Mouse (Mus musculus) embryonic facial prominence, embryonic 12.5 days (tissue): ENCODE results near the gene Lig3. TPM values are rescaled to one million over a fixed set of nuclear protein-coding genes. Genes with fewer than 3 reads are reported as not detected.
A peak's percentile ranks its signal among the peaks of the same experiment; 100 is the strongest.
"Not testable (repeated sequence)": the region's sequence is repeated elsewhere in the genome, so short reads cannot be mapped to it uniquely, and the experiment has no call there.

Experiments used
- ATAC-seq: fragments of 200-750 bp; cut with Nextera tagmentation; 2 replicates; pipeline ENCODE4 v1.8.0; 2017; ENCODE audit not compliant: insufficient number of reproducible peaks, insufficient read depth, low FRiP score, low TSS enrichment
- H3K27ac ChIP-seq: fragments of 300-500 bp; sonication (generic); 2 replicates; pipeline ENCODE4 v1.5.1; 2016; ENCODE audit warnings: mild to moderate bottlenecking
- H3K27me3 ChIP-seq: fragments of 300-500 bp; sonication (generic); 2 replicates; pipeline ENCODE4 v1.6.1; 2016; ENCODE audit warnings: mild to moderate bottlenecking, moderate library complexity
- H3K36me3 ChIP-seq: fragments of 300-500 bp; sonication (generic); 2 replicates; pipeline ENCODE4 v1.6.1; 2016; ENCODE audit warnings: mild to moderate bottlenecking
- H3K4me1 ChIP-seq: fragments of 300-500 bp; sonication (generic); 2 replicates; pipeline ENCODE4 v1.6.1; 2016
- H3K4me2 ChIP-seq: fragments of 300-500 bp; sonication (generic); replicated peaks from 2 replicates; pipeline ENCODE4 v1.6.1; 2016; ENCODE audit warnings: mild to moderate bottlenecking, moderate library complexity
- H3K4me3 ChIP-seq: fragments of 300-500 bp; sonication (generic); 2 replicates; pipeline ENCODE4 v1.5.1; 2016; ENCODE audit warnings: mild to moderate bottlenecking
- H3K9ac ChIP-seq: fragments of 300-500 bp; sonication (generic); 2 replicates; pipeline ENCODE4 v1.6.1; 2016; ENCODE audit warnings: mild to moderate bottlenecking, moderate library complexity
- H3K9me3 ChIP-seq: fragments of 300-500 bp; sonication (generic); 2 replicates; pipeline ENCODE4 v1.6.1; 2016; ENCODE audit warnings: mild to moderate bottlenecking, moderate library complexity
- WGBS: fragments of 180-500 bp; shearing (Covaris S2); methylation state at CpG from one replicate; pipeline ENCODE4 v1.1.7; 2016; 5-methylcytosine and 5-hydroxymethylcytosine counted together
- polyA plus RNA-seq: library from polyadenylated mRNA; unstranded; fragments of >200 nt; fragmentation: Nextera tagmentation; extraction: Ambion mirVana; gene quantifications from 2 replicates; pipeline ENCODE4 v1.2.1, GENCODE M21; 2016

Gene Lig3
- polyA plus RNA-seq, 1 experiment from 2014 or later = 45.6 TPM

DNA sequence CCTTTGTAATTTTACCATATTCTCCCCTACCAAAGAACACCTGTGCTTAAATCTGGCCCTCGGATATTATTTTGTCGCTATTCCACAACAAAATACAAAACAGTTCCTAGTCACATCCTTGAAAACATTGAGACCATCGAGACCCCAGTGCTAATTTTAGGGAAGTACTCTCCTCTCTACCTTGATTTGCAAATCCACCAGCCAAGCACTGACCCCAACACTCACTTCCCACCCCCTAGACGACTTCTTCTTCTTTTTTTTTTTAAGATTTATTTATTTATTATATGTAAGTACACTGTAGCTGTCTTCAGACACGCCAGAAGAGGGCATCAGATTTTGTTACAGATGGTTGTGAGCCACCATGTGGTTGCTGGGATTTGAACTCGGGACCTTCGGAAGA lies 53.5 kb downstream of the Lig3 start:
- H3K27me3 ChIP-seq, H3K4me2 ChIP-seq, H3K36me3 ChIP-seq, H3K9me3 ChIP-seq, H3K9ac ChIP-seq, H3K27ac ChIP-seq, H3K4me3 ChIP-seq, ATAC-seq: not testable (repeated sequence)
- WGBS = 87% methylated on average over 7 of the region's 7 CpGs
- peaks cover 14% of the 10 kb centered on the region for H3K4me1 ChIP-seq

DNA sequence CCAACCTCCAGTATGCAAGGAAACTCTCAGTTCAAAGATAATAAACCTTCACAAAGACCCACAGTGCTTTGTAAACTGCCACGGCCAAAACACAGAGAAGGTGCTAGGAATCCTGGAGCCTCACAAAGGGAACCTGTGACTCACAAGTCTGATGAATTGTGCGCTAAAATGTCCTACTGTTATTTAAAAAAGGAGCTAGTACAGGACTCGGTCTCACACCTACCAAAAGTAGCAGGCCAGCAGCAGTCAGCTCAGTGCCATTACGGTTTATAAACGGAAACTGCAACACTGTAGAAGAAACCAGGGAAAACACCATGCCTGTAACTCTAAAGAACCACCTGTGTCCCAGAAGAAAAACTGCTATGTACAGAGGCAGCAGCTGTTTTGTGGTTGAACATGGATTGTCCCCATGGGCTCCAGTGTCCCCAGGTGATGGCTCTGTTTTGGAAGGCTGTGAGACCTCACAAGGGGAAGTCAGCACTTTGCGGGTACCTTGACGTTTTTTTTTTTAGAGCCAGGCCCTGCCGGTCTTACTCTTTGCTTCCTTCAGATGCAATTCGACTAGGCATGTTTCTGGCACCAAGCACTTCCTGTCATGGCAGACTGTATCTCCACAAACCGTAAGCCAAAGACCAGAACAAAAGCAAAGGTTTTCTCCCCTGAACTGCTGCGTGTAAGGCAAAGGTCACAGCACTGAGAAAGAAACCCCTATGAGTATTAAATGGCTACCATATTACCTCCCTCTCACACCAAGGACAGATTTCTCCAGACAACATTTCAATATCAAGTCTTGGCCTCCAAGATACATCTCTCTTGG lies 54.9 kb downstream of the Lig3 start:
- no peak overlapping the region for H3K9ac ChIP-seq
- WGBS = 74% methylated on average over 11 of the region's 11 CpGs
- no peaks in the 10 kb centered on the region for H3K9me3 ChIP-seq
- H3K4me3 ChIP-seq = no peak overlapping the region
- no peak overlapping the region for H3K4me2 ChIP-seq
- no peak overlapping the region for H3K27ac ChIP-seq
- no peaks in the 10 kb centered on the region for H3K27me3 ChIP-seq
- H3K36me3 ChIP-seq = no peaks in the 10 kb centered on the region
- H3K4me1 ChIP-seq = peaks cover 13% of the 10 kb centered on the region
- no peak for ATAC-seq

DNA sequence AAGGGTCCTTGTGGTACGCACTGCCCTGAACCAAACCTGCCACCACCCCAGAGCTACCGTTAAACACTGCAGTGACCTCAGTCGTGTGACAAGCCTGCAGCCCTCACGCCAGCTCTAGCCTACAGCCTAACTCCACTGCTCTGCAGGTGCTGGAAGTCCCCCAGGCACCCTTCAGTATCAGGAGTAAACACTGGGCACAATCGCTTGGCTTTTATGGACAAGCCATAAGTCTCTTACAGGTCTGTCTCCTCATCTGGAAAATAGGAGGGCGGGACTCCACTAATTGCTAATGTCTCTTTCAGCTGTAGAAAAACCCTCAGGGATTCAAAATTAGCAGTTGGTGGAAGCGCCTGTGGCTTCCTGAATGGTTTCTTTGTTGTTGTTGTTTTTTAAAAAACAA lies 56.3 kb downstream of the Lig3 start:
- H3K36me3 ChIP-seq = no peaks in the 10 kb centered on the region
- no peaks in the 10 kb centered on the region for H3K27me3 ChIP-seq
- no peak overlapping the region for H3K27ac ChIP-seq
- H3K9ac ChIP-seq = no peak overlapping the region
- WGBS = 42% methylated on average over 7 of the region's 7 CpGs
- no peaks in the 10 kb centered on the region for H3K9me3 ChIP-seq
- no peak overlapping the region for H3K4me2 ChIP-seq
- ATAC-seq = no peak
- H3K4me3 ChIP-seq = no peak overlapping the region
- 0 out of 2 replicates have a peak, but pooled peaks cover 3% of the 10 kb centered on the region for H3K4me1 ChIP-seq

DNA sequence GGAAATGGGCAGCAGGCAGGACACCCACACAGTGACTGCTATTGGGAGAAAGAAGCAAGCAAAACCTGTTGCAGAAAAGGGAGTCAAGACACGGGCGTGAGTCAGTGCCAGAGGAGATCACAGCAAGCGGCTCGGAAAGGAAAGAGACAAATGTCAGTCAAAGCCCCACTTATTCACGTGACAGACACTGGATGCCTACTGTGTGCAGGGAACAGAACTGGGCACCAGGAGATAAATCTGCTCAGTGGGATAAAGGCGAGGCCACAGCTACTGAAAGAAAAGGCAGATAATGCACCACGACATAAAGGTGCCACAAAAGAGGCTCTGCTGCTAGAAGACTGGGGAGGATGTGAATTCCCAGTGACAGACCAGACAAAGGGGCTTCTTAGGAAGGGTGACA lies 56.9 kb downstream of the Lig3 start:
- Histone ChIP-seq H3K9me3 (no peaks in the 10 kb centered on the region), H3K4me1 (0 out of 2 replicates have a peak, but pooled peaks cover 3% of the 10 kb centered on the region), H3K9ac (no peak overlapping the region), H3K27me3 (no peaks in the 10 kb centered on the region), H3K36me3 (no peaks in the 10 kb centered on the region), H3K4me3 (no peak overlapping the region), H3K27ac (no peak overlapping the region), H3K4me2 (no peak overlapping the region)
- WGBS = 41% methylated on average over 7 of the region's 7 CpGs
- ATAC-seq = no peak

DNA sequence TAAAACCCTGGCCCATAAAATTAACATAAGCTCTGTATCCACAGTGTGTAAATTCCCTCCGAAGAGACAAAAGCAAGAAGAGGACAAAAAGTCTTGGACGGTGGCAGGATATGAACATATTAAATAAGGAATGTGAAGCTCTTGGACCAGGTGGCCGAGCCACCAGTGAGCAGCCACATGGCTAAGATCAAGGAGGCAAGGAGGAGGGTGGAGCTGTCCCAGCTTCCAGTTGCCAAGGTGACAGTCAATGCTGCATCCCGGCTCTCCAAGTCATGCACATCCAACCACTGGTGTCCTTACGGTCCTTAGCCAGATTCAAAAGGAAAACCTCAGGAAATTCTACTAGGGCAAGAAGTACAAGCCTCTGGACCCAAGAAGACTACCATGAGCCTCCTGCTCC lies 57.6 kb downstream of the Lig3 start:
- Histone ChIP-seq H3K4me2 (no peak overlapping the region), H3K27me3 (no peaks in the 10 kb centered on the region), H3K27ac (no peak overlapping the region), H3K4me1 (0 out of 2 replicates have a peak, but pooled peaks cover 3% of the 10 kb centered on the region), H3K9me3 (no peaks in the 10 kb centered on the region), H3K9ac (no peak overlapping the region), H3K36me3 (no peaks in the 10 kb centered on the region), H3K4me3 (no peak overlapping the region)
- WGBS = 65% methylated on average over 5 of the region's 5 CpGs
- ATAC-seq = no peak

DNA sequence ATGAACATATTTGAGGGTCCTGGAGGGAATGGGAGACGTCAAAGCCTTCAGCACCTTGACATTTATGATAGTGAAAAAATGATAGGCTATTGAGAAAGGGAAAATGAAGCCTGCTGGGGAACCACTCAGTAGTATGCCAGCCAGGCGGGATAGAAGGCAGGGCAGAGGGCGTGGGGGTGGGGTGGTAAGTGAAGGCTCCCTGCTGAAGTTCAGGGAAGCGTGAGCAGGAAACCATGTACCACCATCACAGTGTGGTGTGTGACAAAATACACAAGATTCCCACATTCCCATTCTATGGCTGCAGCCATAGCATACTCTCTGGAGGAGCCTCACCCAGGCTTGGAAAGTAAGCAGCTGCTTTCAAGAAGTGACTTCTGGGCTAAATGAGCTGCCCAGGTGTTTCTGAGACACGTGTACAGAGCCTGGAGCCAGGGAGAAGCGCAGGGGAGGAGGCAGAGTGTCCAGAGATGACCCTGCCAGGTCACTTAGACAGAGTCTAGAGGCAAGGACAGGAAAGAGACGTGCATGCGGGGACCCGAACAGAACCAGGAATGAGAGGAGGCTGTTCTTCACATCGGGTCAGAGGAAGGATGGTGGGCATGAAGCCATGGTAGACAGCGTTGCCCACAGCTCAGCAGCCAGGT lies 64.0 kb downstream of the Lig3 start:
- Histone ChIP-seq H3K4me1 (peaks cover 14% of the 10 kb centered on the region; the same call in 1 of the 2 replicates), H3K4me3 (no peak overlapping the region), H3K36me3 (no peaks in the 10 kb centered on the region), H3K9me3 (no peaks in the 10 kb centered on the region), H3K27ac (peak overlapping the region; percentile 46; the same call in 1 of the 2 replicates), H3K9ac (no peak overlapping the region), H3K4me2 (peak overlapping the region; percentile 16), H3K27me3 (no peaks in the 10 kb centered on the region)
- ATAC-seq = no peak
- 62% methylated on average over 11 of the region's 11 CpGs for WGBS

DNA sequence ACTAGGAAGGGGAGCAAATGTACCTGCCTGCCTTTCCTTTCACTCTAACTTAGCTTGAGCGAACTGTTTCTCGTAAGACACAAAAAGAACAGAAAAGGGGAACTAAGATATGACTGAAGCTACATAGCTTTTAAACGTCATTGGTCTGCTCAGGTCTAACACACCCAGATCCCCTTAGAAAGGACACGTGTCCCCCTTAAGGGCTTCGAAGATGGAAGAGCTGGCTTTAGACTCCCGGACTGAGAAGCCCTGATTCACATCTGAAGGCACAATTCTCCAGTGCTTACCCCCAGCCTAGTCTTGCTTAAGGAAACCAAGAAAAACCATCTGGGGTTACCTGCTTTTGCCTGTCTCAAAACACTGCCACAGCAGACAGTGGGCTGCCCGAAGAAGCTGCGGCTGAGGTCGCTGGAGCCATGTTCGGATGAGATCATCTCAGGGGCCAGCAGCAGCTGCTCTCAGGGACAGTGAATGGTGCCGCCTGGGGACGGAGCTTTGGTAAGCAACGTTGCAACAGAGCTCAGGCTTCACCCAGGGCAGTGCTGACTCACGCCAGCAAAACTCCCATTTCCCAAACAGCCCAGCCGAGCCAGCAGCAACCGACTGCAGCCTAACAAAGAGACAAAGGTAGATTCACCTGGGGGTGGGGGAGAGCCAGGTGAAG lies 64.6 kb downstream of the Lig3 start:
- 24% methylated on average over 16 of the region's 16 CpGs for WGBS
- H3K9me3 ChIP-seq = no peaks in the 10 kb centered on the region
- H3K27me3 ChIP-seq = no peaks in the 10 kb centered on the region
- 0 out of 2 replicates have a peak overlapping the region, but pooled peaks have one; percentile 16 for H3K9ac ChIP-seq
- H3K4me3 ChIP-seq = peak overlapping the region; percentile 10; the same call in 1 of the 2 replicates
- H3K4me2 ChIP-seq = peak overlapping the region; percentile 16
- H3K27ac ChIP-seq = peak overlapping the region; percentile 46; the same call in 1 of the 2 replicates
- ATAC-seq = 0 out of 2 replicates have a peak, but pooled peaks have one; percentile 35
- peaks cover 14% of the 10 kb centered on the region; the same call in 1 of the 2 replicates for H3K4me1 ChIP-seq
- no peaks in the 10 kb centered on the region for H3K36me3 ChIP-seq

DNA sequence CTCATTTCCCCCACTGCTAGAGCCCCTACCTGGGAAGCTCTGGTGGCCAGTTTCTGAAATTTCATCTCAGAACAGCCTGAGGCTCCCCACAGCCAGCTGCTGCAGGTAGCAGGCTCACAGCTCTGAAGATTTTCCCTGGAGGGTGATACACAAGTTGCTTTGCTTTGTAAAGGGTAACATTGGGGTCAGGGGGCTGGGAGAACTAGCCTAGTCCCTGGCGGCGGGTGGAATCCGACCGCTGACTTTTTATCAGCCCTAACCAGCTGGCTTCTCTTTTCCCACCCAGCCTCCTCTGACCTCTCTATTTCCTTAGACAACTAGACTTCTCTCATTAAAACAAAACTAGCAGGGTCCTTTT lies 65.2 kb downstream of the Lig3 start:
- peak overlapping the region; percentile 10; the same call in 1 of the 2 replicates for H3K4me3 ChIP-seq
- H3K4me1 ChIP-seq = peaks cover 14% of the 10 kb centered on the region; the same call in 1 of the 2 replicates
- no peaks in the 10 kb centered on the region for H3K36me3 ChIP-seq
- 0 out of 2 replicates have a peak overlapping the region, but pooled peaks have one; percentile 16 for H3K9ac ChIP-seq
- 15% methylated on average over 4 of the region's 4 CpGs for WGBS
- no peak for ATAC-seq
- H3K4me2 ChIP-seq = peak overlapping the region; percentile 16
- no peaks in the 10 kb centered on the region for H3K9me3 ChIP-seq
- H3K27ac ChIP-seq = peak overlapping the region; percentile 46; the same call in 1 of the 2 replicates
- no peaks in the 10 kb centered on the region for H3K27me3 ChIP-seq

DNA sequence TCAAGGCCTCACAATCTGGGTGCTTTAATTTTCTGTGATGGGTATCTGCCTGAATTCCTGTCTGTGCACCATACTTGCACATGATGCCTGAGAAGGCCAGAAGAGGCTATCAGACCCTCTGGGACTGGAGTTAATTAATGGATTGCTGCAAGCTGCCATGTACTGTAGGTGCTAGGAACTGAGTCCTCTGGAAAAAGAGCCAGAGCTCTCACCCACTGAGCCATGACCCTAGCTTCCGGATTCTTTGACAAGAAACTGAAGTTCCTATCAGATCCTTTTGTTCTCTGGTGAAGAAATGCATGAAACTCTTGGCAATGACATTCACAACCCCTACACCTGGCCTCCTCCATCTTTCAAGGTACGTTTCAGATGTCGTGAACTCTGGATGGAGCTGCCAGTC lies 66.0 kb downstream of the Lig3 start:
- H3K9me3 ChIP-seq = no peaks in the 10 kb centered on the region
- WGBS = 67% methylated on average over 3 of the region's 3 CpGs
- no peak for ATAC-seq

DNA sequence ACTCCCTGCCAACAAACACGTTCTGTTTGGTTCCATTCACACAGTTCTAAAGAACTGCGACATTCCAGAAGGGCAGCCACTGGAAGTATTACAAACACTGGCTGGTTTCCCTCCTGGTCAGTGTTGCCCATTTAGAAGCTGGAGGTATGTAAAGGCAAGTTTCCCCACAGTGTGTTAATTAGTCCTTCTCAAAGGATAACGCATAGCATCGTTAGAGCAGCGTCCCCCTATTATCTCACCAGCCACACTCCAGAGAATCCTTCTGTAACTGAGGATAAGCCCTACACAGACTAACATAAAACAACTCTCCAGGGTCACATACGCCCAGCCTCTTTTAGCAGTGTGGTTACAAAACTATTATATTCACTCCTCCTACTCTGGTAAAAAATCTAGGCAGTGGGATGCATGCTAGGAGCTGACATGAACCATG lies 66.7 kb downstream of the Lig3 start:
- H3K27ac ChIP-seq = no peak overlapping the region
- no peak overlapping the region for H3K4me2 ChIP-seq
- no peaks in the 10 kb centered on the region for H3K9me3 ChIP-seq
- no peak overlapping the region for H3K4me3 ChIP-seq
- H3K9ac ChIP-seq = no peak overlapping the region
- H3K27me3 ChIP-seq = no peaks in the 10 kb centered on the region
- ATAC-seq = no peak
- peaks cover 14% of the 10 kb centered on the region; the same call in 1 of the 2 replicates for H3K4me1 ChIP-seq
- WGBS = 51% methylated on average over 6 of the region's 6 CpGs
- H3K36me3 ChIP-seq = no peaks in the 10 kb centered on the region

More for the DNA sequence above, 66.0 kb downstream of the Lig3 start:
- Histone ChIP-seq H3K4me2 (no peak overlapping the region), H3K4me1 (peaks cover 14% of the 10 kb centered on the region; the same call in 1 of the 2 replicates), H3K36me3 (no peaks in the 10 kb centered on the region), H3K4me3 (no peak overlapping the region), H3K27ac (no peak overlapping the region), H3K27me3 (no peaks in the 10 kb centered on the region), H3K9ac (no peak overlapping the region)

DNA sequence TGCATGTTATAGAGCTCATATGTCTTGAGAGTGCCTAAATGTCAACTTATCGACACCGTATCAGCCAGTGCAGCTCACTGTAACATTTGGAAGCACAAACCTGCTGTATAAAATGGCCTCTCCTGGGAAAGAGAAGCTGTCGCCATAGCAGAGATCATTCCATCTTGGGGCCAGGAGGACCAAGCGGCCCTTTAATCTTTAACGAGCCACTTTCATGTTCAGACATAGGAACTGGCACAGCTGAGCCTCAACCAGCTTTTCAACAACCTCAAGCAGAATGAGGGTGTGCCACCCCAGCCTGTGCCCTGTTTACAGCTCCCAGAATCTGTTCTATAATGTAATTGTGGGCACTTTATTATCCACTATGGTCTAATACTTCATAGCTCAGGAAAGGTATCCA lies 69.4 kb downstream of the Lig3 start:
- H3K4me3 ChIP-seq = no peak overlapping the region
- ATAC-seq = no peak
- peaks cover 9% of the 10 kb centered on the region; the same call in 1 of the 2 replicates for H3K4me1 ChIP-seq
- no peaks in the 10 kb centered on the region for H3K36me3 ChIP-seq
- H3K9me3 ChIP-seq = no peaks in the 10 kb centered on the region
- H3K4me2 ChIP-seq = no peak overlapping the region
- H3K9ac ChIP-seq = no peak overlapping the region
- H3K27me3 ChIP-seq = no peaks in the 10 kb centered on the region
- H3K27ac ChIP-seq = no peak overlapping the region
- WGBS = 54% methylated on average over 5 of the region's 5 CpGs
